Mouse (Mus musculus) cerebellum, adult 2 months (tissue): ENCODE measurements around the gene Knl1. TPM values are rescaled to one million over a fixed set of nuclear protein-coding genes. Genes with fewer than 3 reads are reported as not detected.

Experiments used
- DNase-seq, 2 experiments: peaks; one replicate each; pipeline ENCODE4 v3.0.0; 2021
- H3K27ac ChIP-seq: fragments of 200-500 bp; 2 replicates; pipeline ENCODE4 v1.5.1; 2012; ENCODE audit warnings: low read length, control low read depth, inconsistent platforms; ENCODE audit not compliant: insufficient read depth
- H3K27me3 ChIP-seq: fragments of 200-500 bp; 2 replicates; pipeline ENCODE4 v1.6.1; 2012; ENCODE audit warnings: inconsistent platforms, mild to moderate bottlenecking, low read length, moderate library complexity; ENCODE audit not compliant: control insufficient read depth, insufficient read depth
- H3K4me1 ChIP-seq: fragments of 200-500 bp; 2 replicates; pipeline ENCODE4 v1.6.1; 2011; ENCODE audit warnings: low read length; ENCODE audit not compliant: control insufficient read depth, insufficient read depth
- H3K4me3 ChIP-seq: fragments of 200-500 bp; replicated peaks from 2 replicates; pipeline ENCODE3; 2011; ENCODE audit warnings: mild to moderate bottlenecking, low read depth, low read length, control low read depth; ENCODE audit not compliant: insufficient read depth
- CTCF ChIP-seq: fragments of 200-500 bp; IDR thresholded peaks from 2 replicates; pipeline ENCODE4 v1.5.1; 2011; ENCODE audit warnings: low read depth, mild to moderate bottlenecking, control low read depth, low read length, moderate library complexity, borderline replicate concordance; ENCODE audit not compliant: insufficient read depth
- POLR2A ChIP-seq: fragments of 200-500 bp; IDR thresholded peaks from 2 replicates; pipeline ENCODE4 v1.6.1; 2011; ENCODE audit warnings: low read length, control low read depth, borderline replicate concordance; ENCODE audit not compliant: insufficient read depth
- WGBS: fragments of 180-500 bp; shearing (Covaris S2); methylation state at CpG from one replicate; pipeline ENCODE4 v1.1.7; 2018; 5-methylcytosine and 5-hydroxymethylcytosine counted together
- polyA plus RNA-seq: library from polyadenylated mRNA; depleted of rRNA; stranded (reverse); fragments of >200 nt; gene quantifications from 2 replicates; pipeline ENCODE4 v1.2.3, GENCODE M21; 2012

The Knl1 gene
- polyA plus RNA-seq, 1 experiment: 0.02 TPM

GRCm38 (mm10) chr2:119017647-119018046 is 29.3 kb upstream of the Knl1 start:
- Histone ChIP-seq H3K27ac (no peak overlapping the region), H3K4me1 (peaks cover 11% of the 10 kb centered on the region), H3K4me3 (no peak overlapping the region), H3K27me3 (no peaks in the 10 kb centered on the region)
- no peak for TF ChIP-seq POLR2A
- TF ChIP-seq CTCF: no peak
- WGBS: 96% methylated on average over 3 of the region's 3 CpGs
- no peak for DNase-seq

DNA sequence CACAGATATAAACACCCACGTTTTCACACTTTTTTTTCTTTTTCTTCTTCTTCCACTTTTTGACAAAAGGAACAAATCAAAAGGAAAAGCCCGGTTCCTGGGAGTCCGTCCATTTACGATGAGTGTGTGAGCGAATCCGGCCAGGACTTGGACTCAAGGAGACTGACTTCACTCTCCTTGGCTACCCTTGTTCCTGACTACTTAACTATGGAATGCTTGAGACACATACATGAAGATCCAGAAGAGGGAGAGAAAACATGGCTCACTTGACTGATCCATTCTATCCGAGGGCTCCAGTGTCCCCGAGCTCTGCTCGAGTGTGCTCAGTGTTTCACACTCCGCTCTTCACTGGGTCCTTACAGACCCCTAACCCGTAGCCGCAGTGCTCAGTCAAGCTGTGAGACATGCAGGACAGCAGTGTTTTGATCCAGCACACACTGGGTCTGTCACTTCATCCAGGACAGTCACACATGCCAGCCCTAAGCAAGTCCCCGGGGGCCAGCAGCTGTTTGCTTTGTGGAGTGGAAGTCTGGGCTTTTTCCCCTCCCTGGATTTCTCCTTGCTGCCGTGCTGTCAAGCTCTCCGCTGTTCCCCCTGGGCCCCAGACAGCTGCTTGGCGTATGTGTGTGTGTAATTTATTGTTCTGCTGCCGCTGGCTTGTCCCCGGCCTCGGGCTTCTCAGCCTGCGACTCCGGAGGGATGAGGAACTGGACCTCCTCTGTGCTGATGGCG is 28.4 kb upstream of the Knl1 start:
- WGBS: 56% methylated on average over 22 of the region's 22 CpGs
- DNase-seq: no peak
- H3K27ac ChIP-seq: no peak overlapping the region

DNA sequence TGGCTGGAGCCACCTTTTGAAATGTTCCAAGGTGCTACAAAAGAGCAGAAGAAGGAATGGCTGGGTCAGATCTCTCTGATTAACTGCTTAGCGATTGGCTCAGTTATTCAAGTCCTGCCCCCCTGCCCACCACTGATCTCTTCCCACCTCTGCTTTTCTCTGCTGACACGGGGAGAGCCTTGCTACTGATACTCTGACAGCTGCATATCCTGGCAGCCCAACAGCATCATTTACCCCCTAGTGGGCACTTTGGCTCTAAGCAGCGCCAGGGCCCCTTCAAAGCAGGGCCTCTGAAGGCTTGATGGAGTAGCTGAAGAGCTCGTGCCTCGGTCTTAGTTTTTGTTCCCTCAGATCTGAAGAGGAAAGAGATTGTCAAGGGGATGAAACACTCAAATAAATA is 27.8 kb upstream of the Knl1 start:
- Histone ChIP-seq H3K27ac (no peak overlapping the region), H3K27me3 (no peaks in the 10 kb centered on the region), H3K4me1 (peaks cover 11% of the 10 kb centered on the region), H3K4me3 (no peak overlapping the region)
- no peak for DNase-seq
- WGBS: 22% methylated on average over 5 of the region's 5 CpGs
- TF ChIP-seq POLR2A: no peak
- no peak for TF ChIP-seq CTCF

More for the DNA sequence above, 28.4 kb upstream of the Knl1 start:
- no peak for TF ChIP-seq POLR2A
- TF ChIP-seq CTCF: no peak
- Histone ChIP-seq H3K4me3 (no peak overlapping the region), H3K4me1 (peaks cover 11% of the 10 kb centered on the region), H3K27me3 (no peaks in the 10 kb centered on the region)

DNA sequence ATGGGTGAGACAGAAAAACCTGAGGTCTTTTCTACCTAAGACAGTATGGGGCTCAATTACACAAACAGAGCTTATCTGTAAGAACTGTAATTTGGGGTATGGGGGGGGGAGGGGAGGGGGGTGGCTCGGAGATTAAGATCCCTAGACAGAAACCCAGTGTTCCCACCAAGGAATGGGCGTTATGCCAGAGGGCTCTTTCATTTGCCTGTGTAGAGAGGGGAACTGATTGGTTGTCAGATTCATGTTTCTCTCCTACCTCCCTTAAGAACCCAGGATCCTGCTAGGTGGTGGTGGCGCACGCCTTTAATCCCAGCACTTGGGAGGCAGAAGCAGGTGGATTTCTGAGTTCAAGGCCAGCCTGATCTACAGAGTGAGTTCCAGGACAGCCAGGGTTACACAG is 27.4 kb upstream of the Knl1 start:
- 45% methylated on average over 4 of the region's 4 CpGs for WGBS
- Histone ChIP-seq H3K27ac (no peak overlapping the region), H3K4me3 (no peak overlapping the region), H3K27me3 (no peaks in the 10 kb centered on the region), H3K4me1 (peaks cover 11% of the 10 kb centered on the region)
- DNase-seq: no peak
- no peak for TF ChIP-seq CTCF
- no peak for TF ChIP-seq POLR2A

DNA sequence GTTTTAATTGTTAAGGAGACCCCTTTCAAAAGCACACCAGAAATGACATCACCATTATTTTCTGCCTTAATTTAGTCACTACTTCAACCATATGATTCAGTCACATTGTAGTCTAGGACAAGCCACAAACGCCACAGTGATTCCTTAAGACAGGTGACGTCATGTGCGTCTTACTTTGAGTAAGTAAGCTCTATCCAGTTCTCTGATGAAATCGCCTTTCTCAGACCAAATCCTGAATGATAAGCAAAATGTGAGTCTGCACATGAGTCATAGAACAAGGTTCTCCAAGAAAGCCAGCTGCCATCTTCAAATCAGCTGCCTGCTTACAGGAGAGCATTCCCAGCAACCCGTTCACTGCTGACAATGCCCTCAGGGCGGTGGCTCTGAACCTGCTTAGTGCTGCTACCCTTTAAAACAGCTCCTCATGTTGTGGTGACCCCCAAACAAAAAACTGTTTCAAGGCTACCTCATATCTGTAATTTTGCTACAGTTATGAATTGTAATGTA is 23.7 kb upstream of the Knl1 start:
- no peak for TF ChIP-seq CTCF
- TF ChIP-seq POLR2A: no peak
- H3K27ac ChIP-seq: no peak overlapping the region
- peaks cover 3% of the 10 kb centered on the region for H3K4me1 ChIP-seq
- no peak for DNase-seq
- no peaks in the 10 kb centered on the region for H3K27me3 ChIP-seq
- WGBS: 94% methylated on average over 6 of the region's 6 CpGs
- no peak overlapping the region for H3K4me3 ChIP-seq

DNA sequence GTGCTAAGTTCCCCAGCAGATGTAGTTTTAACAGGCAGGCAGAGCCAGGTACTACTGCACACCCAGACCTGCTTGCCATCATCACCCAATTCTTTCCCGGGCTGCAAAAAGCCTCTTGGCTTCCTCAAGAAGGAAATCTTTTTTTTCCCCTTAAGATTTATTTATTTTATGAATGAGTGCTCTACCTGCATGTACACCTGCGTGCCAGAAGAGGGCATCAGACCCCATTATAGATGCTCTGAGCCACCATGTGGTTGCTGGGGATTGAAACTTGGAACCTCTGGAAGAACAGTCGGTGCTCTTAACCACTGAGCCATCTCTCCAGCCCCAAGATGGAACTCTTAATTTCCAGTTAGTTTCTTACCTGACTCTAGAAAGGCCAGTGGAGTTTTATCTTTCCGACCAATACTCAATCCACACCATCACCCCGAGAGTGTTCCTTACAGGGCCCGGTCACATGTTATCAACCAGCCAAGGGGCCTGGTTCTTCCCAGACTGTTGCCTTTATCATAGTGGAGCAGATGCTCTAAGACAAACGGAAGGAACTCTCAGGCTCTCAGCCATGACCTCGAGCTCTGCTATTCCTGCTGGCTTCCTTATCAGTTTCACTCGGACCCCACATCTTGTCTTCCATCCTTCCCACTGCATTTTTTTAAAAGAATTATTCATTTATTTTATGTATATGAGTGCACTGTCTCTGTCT is 22.2 kb upstream of the Knl1 start:
- no peak for DNase-seq
- H3K4me3 ChIP-seq: no peak overlapping the region
- TF ChIP-seq CTCF (peak; percentile 31; the same call in 1 of the 2 replicates), POLR2A (no peak)
- H3K27ac ChIP-seq: no peak overlapping the region
- 77% methylated on average over 9 of the region's 9 CpGs for WGBS
- H3K27me3 ChIP-seq: no peaks in the 10 kb centered on the region
- H3K4me1 ChIP-seq: peaks cover 4% of the 10 kb centered on the region; the same call in 1 of the 2 replicates

DNA sequence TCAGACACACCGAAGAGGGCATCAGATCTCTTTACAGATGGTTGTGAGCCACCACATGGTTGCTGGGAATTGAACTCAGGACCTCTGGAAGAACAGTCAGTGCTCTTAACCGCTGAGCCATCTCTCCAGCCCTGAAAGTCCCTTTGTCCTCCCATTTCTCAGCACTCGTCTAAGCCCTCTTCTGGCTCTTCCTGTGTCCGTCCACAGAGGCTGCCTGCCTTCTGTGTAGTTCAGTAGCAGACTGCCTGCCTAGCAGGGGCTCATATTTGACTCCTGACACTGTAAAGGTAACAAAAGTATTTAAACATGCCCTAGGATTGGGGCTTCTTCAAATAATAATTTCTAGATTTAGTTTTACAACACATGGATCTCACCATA is 21.7 kb upstream of the Knl1 start:
- Histone ChIP-seq H3K4me1 (peaks cover 4% of the 10 kb centered on the region; the same call in 1 of the 2 replicates), H3K27me3 (no peaks in the 10 kb centered on the region), H3K27ac (no peak overlapping the region), H3K4me3 (no peak overlapping the region)
- no peak for DNase-seq
- TF ChIP-seq POLR2A: no peak
- no peak for TF ChIP-seq CTCF
- WGBS: 65% methylated on average over 4 of the region's 4 CpGs

GRCm38 (mm10) chr2:119026951-119027350 is 20.0 kb upstream of the Knl1 start:
- TF ChIP-seq CTCF (no peak), POLR2A (no peak)
- Histone ChIP-seq H3K27me3 (no peaks in the 10 kb centered on the region), H3K4me1 (peaks cover 4% of the 10 kb centered on the region; the same call in 1 of the 2 replicates), H3K27ac (no peak overlapping the region), H3K4me3 (no peak overlapping the region)
- WGBS: 85% methylated on average over 4 of the region's 4 CpGs
- DNase-seq: no peak
